Mouse (Mus musculus) ovary, postnatal 10 days (tissue): ENCODE data around the gene Dgki.

Experiments used
- DNase-seq: peaks from one replicate; pipeline ENCODE4 v3.0.0; 2022; ENCODE audit warnings: low spot score

The Dgki gene

GRCm38 (mm10) chr6:36808306-36809058, 491.5 kb downstream of the Dgki start:
- no peak for DNase-seq

GRCm38 (mm10) chr6:36806906-36807305, 493.1 kb downstream of the Dgki start:
- DNase-seq, result no peak

- DNase-seq, result no peak
Measured at GRCm38 (mm10) chr6:36800309-36800946, 499.6 kb downstream of the Dgki start.

DNA sequence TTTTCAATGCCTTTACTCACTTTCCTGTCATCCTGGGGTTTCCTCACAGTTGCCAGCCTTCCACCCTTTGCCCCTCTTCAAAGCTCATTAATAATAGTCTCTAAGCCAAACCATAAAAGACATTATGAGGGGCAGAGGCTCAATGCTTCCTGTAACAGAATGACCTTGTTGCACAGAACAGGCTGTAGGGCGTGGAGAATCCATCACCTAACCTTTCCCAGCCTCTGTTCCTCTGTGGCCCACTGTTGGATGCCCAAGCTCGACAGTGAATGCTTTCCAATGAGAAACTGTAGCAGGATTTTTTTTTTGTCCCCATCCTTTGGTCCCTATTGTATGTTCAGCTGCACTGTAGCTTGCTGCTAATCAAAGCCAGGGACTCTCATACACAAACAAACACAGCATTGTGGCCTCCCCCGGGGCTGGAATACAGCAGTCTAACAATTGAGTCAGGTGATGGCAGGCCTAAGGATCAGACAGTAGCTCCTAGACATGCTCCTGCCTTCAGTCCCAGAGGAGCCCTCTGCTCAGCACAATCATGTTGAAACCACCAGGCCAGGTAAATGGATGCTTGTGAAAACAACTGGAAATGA, 502.8 kb downstream of the Dgki start:
- no peak for DNase-seq
